Mouse (Mus musculus): ENCODE measurements around the gene Nosip.

DNA sequence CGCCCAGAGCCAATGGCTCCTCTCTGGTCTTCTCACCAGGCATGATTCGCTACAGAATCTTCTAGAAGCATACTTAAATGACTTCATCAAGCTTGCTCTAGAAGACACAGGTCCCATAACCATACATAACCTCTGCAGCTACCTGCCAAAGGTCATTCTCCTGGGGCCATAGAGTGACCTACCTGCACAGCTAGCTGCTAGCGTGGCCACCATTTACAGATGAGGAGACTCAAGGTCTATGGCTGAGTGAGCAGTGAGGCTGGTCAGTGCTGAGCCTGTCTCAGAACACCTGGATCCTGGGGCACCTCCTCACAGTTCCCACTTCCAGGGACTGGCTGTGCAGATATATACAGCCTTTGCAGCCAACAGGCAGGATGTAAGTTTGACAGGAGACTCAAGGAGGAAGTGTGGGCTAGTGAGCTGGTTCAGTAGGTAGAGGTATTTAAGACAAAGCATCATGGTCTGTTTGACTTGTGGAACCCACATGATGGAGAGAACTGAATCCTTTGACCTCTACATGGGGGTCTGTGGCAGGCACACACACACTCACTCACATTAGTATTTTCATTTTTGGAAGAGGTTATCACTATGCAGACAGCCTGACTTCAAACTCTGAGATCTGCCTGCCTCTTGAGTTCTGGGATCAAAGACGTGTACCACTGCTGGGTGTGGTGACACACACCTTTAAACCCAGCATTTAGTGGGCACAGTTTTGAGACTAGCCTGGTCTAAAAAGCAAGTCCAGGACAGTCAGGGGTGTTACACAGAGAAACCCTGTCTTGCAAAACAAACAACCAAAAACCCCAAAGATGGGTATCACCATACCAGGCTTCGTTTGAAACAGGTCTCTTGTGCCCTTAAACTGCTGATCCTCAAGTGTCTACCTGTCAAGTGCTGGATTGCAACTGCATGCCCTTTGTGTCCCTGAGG lies 57.8 kb downstream of the Nosip start:
- TF ChIP-seq CTCF (IDR thresholded peaks at IDR 0.05; ENCODE audit: extremely low read depth, insufficient read length, insufficient replicate concordance, low read depth, low read length) (no peak), POLR2A (IDR thresholded peaks at IDR 0.05; ENCODE audit: low read depth, low read length) (no peak)

Data from small intestine, adult 2 months (tissue).